Mouse (Mus musculus): Measurements from ENCODE around the gene Cfap206.

DNA sequence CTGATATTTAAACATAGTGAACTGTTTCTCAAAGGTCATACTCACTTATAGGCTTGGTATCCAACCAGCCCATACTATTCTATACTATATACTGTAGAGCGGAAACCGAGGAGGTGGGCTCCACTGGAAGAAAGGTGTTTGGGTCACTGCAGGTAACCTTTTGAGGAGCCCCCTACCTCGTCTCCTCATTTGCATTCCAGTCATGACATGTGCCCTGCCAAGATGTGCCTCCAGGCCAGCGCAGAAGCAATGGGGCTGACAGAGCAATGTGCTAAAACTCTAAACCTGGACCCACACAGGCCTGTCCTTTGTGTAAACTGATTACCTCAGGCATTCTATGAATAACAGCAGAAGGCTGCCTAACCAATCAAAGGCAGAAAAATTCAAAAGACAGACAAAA lies 5.7 kb downstream of the Cfap206 start:
- TF ChIP-seq CTCF (IDR thresholded peaks at IDR 0.05; ENCODE audit: low read depth, low read length), result no peak
- no peak for TF ChIP-seq POLR2A (IDR thresholded peaks at IDR 0.05; ENCODE audit: extremely low read depth, insufficient read depth, low read length)
